Mouse (Mus musculus): ENCODE measurements around the gene Gstcd. TPM values are rescaled to one million over a fixed set of nuclear protein-coding genes. Genes with fewer than 3 reads are reported as not detected.

Gstcd gene
- total and polyA plus RNA-seq, 3 experiments: 33.3 to 67.2 (median 44.6) TPM

GRCm38 (mm10) chr3:133091121-133091663 lies 641 bp downstream of the Gstcd start (continued):
- TF ChIP-seq POLR2AphosphoS2 (IDR thresholded peaks at IDR 0.05; ENCODE audit: low read depth, low read length) (peak; percentile 62; the same call in 1 of the 2 replicates), USF2 (conservative IDR thresholded peaks at IDR 0.05; ENCODE audit: low read depth, low read length) (no peak)

GRCm38 (mm10) chr3:133090247-133091120 lies 1.3 kb downstream of the Gstcd start:
- Histone ChIP-seq H3K36me3 (replicated peaks in 1 of 2; ENCODE audit: control insufficient read depth in 1 of 2, insufficient read depth in 1 of 2, low read length in 1 of 2) (peaks cover 0 to 12% of the 10 kb centered on the region in 2 experiments), H3K27me3 (replicated peaks) (no peaks in the 10 kb centered on the region), H3K27ac (ENCODE audit: insufficient read depth, low read depth) (peak overlapping the region; percentile 66; the same call in 1 of the 2 replicates), H3K9me3 (replicated peaks; ENCODE audit: low read length) (no peaks in the 10 kb centered on the region), H3K4me3 (replicated peaks in 1 of 3; ENCODE audit: low read depth in 2 of 3, low read length in 2 of 3, poor library complexity in 1 of 3) (peak overlapping the region; percentile 73 to 94 (median 81)), H3K4me1 (ENCODE audit: control insufficient read depth in 1 of 2, insufficient read depth in 2 of 2) (peaks cover 5 to 44% of the 10 kb centered on the region in 2 experiments), H3K9ac (ENCODE audit: insufficient read depth, low read depth) (peak overlapping the region; percentile 83), H3K4me2 (ENCODE audit: insufficient read depth, low read depth, poor library complexity, severe bottlenecking) (peak overlapping the region; percentile 86), H3K79me2 (replicated peaks; ENCODE audit: control insufficient read depth, extremely low read depth, insufficient read depth, poor library complexity, severe bottlenecking) (peaks cover 57% of the 10 kb centered on the region)
- dilution Hi-C loops (cut with MboI; ENCODE audit: extremely low pct_ligation_motif_present, extremely low pct_unique_long_range_greater_than_20kb, low sequenced_read_pairs) (no loop called here), in situ Hi-C loops (cut with MboI; ENCODE audit: low pct_ligation_motif_present, low pct_unique_long_range_greater_than_20kb, low sequenced_read_pairs) (no loop called here)
- TF ChIP-seq EP300 (IDR thresholded peaks at IDR 0.05; ENCODE audit: low read length): peak; percentile 56; the same call in 1 of the 2 replicates
- no peak for TF ChIP-seq USF1 (IDR thresholded peaks at IDR 0.05; ENCODE audit: low read depth, low read length)
- peak; percentile 63; the same call in 1 of the 2 replicates for TF ChIP-seq MYC (IDR thresholded peaks at IDR 0.05; ENCODE audit: low read depth, low read length)
- TF ChIP-seq RCOR1 (conservative IDR thresholded peaks at IDR 0.05; ENCODE audit: low read depth, low read length): 0 out of 2 replicates have a peak, but pooled peaks have one; percentile 22
- no peak for TF ChIP-seq MAX (IDR thresholded peaks at IDR 0.05; ENCODE audit: low read length)
- peak; percentile 69 for TF ChIP-seq CHD1 (IDR thresholded peaks at IDR 0.05; ENCODE audit: low read depth, low read length)
- no peak for TF ChIP-seq SIN3A (IDR thresholded peaks at IDR 0.05; ENCODE audit: low read length)
- TF ChIP-seq ZNF384 (IDR thresholded peaks at IDR 0.05; ENCODE audit: low read depth, low read length): peak; percentile 54
- DNase-seq (ENCODE audit: extremely low read depth): peak; percentile 39

GRCm38 (mm10) chr3:133085858-133086257 lies 6.0 kb downstream of the Gstcd start:
- H3K9ac ChIP-seq (ENCODE audit: insufficient read depth, low read depth): no peak overlapping the region
- no peak overlapping the region for H3K27ac ChIP-seq (ENCODE audit: insufficient read depth, low read depth)
- peaks cover 0 to 28% of the 10 kb centered on the region in 2 experiments; a peak in 2 of 4 replicates for H3K4me1 ChIP-seq (ENCODE audit: control insufficient read depth in 1 of 2, insufficient read depth in 2 of 2)
- DNase-seq (ENCODE audit: extremely low read depth): peak; percentile 69
- dilution Hi-C loops (cut with MboI; ENCODE audit: extremely low pct_ligation_motif_present, extremely low pct_unique_long_range_greater_than_20kb, low sequenced_read_pairs) (no loop called here), in situ Hi-C loops (cut with MboI; ENCODE audit: low pct_ligation_motif_present, low pct_unique_long_range_greater_than_20kb, low sequenced_read_pairs) (no loop called here)
- no peak overlapping the region for H3K4me2 ChIP-seq (ENCODE audit: insufficient read depth, low read depth, poor library complexity, severe bottlenecking)
- H3K79me2 ChIP-seq (replicated peaks; ENCODE audit: control insufficient read depth, extremely low read depth, insufficient read depth, poor library complexity, severe bottlenecking): peaks cover 29% of the 10 kb centered on the region
- H3K36me3 ChIP-seq (replicated peaks in 1 of 2; ENCODE audit: control insufficient read depth in 1 of 2, insufficient read depth in 1 of 2, low read length in 1 of 2): peaks cover 30 to 49% of the 10 kb centered on the region in 2 experiments
- no peaks in the 10 kb centered on the region for H3K9me3 ChIP-seq (replicated peaks; ENCODE audit: low read length)
- TF ChIP-seq SMC3 (IDR thresholded peaks at IDR 0.05; ENCODE audit: low read depth, low read length) (peak; percentile 53), ZC3H11A (IDR thresholded peaks at IDR 0.05; ENCODE audit: low read depth, low read length) (no peak), JUND (conservative IDR thresholded peaks at IDR 0.05; ENCODE audit: low read depth, low read length) (no peak), ZNF384 (IDR thresholded peaks at IDR 0.05; ENCODE audit: low read depth, low read length) (no peak), TCF12 (IDR thresholded peaks at IDR 0.05; ENCODE audit: low read depth, low read length) (no peak), RAD21 (IDR thresholded peaks at IDR 0.05; ENCODE audit: low read depth, low read length) (peak; percentile 82), CTCF (conservative IDR thresholded peaks at IDR 0.05 in 1 of 2, IDR thresholded peaks at IDR 0.05 in 1 of 2; ENCODE audit: low read depth in 2 of 2, low read length in 2 of 2) (peak; percentile 19 to 80; a peak in 3 of 4 replicates), MYC (IDR thresholded peaks at IDR 0.05; ENCODE audit: low read depth, low read length) (no peak)
- no peak overlapping the region for H3K4me3 ChIP-seq (replicated peaks in 1 of 3; ENCODE audit: low read depth in 2 of 3, low read length in 2 of 3, poor library complexity in 1 of 3)
- no peaks in the 10 kb centered on the region for H3K27me3 ChIP-seq (replicated peaks)
